Mouse (Mus musculus) neural tube, embryonic 15.5 days (tissue): ENCODE results near the gene Smim8. TPM values are rescaled to one million over a fixed set of nuclear protein-coding genes. Genes with fewer than 3 reads are reported as not detected.

Experiments used
- ATAC-seq: fragments of 200-750 bp; cut with Nextera tagmentation; 2 replicates; pipeline ENCODE4 v1.8.0; 2017; ENCODE audit warnings: mild to moderate bottlenecking, moderate TSS enrichment, moderate library complexity; ENCODE audit not compliant: low FRiP score
- H3K27ac ChIP-seq: fragments of 300-500 bp; sonication (generic); replicated peaks from 2 replicates; pipeline ENCODE4 v1.5.1; 2015; ENCODE audit warnings: mild to moderate bottlenecking, inconsistent platforms
- H3K27me3 ChIP-seq: fragments of 300-500 bp; sonication (generic); replicated peaks from 2 replicates; pipeline ENCODE4 v1.6.1; 2015; ENCODE audit warnings: inconsistent platforms
- H3K36me3 ChIP-seq: fragments of 300-500 bp; sonication (generic); 2 replicates; pipeline ENCODE4 v1.6.1; 2015; ENCODE audit warnings: inconsistent platforms
- H3K4me1 ChIP-seq: fragments of 300-500 bp; sonication (generic); 2 replicates; pipeline ENCODE4 v1.6.1; 2015; ENCODE audit warnings: inconsistent platforms
- H3K4me2 ChIP-seq: fragments of 300-500 bp; sonication (generic); 2 replicates; pipeline ENCODE4 v1.6.1; 2015; ENCODE audit warnings: inconsistent platforms, mild to moderate bottlenecking, moderate library complexity
- H3K4me3 ChIP-seq: fragments of 300-500 bp; sonication (generic); replicated peaks from 2 replicates; pipeline ENCODE4 v1.5.1; 2015; ENCODE audit warnings: mild to moderate bottlenecking, inconsistent platforms
- H3K9ac ChIP-seq: fragments of 300-500 bp; sonication (generic); replicated peaks from 2 replicates; pipeline ENCODE4 v1.6.1; 2015; ENCODE audit warnings: mild to moderate bottlenecking, inconsistent platforms
- H3K9me3 ChIP-seq: fragments of 300-500 bp; sonication (generic); replicated peaks from 2 replicates; pipeline ENCODE4 v1.6.1; 2016; ENCODE audit warnings: inconsistent platforms
- WGBS: fragments of 180-500 bp; shearing (Covaris S2); methylation state at CpG from one replicate; pipeline ENCODE4 v1.1.7; 2015; ENCODE audit warnings: mixed read lengths; 5-methylcytosine and 5-hydroxymethylcytosine counted together
- polyA plus RNA-seq: library from polyadenylated mRNA; unstranded; fragments of >200 nt; fragmentation: Nextera tagmentation; extraction: Ambion mirVana; gene quantifications from 2 replicates; pipeline ENCODE4 v1.2.1, GENCODE M21; 2015

The Smim8 gene
- polyA plus RNA-seq = 49.6 and 49.9 TPM in 2 replicates

GRCm38 (mm10) chr4:34777677-34778527, at the start of gene Smim8:
Gene Smim8 (minus strand): TSS chr4:34778423.
- peak; percentile 96 for ATAC-seq
- 6% methylated on average over 40 of the region's 40 CpGs for WGBS
- peak within 1 kb of the TSS; percentile 66 for H3K4me3 ChIP-seq
- peak within 1 kb of the TSS; percentile 68 for H3K4me2 ChIP-seq
- H3K4me1 ChIP-seq = peaks cover 7% of the 10 kb centered on the region; the same call in 1 of the 2 replicates
- H3K9me3 ChIP-seq = no peaks in the 10 kb centered on the region
- no peaks in the 10 kb centered on the region for H3K27me3 ChIP-seq
- H3K27ac ChIP-seq = peak within 1 kb of the TSS; percentile 88
- no peaks in the 10 kb centered on the region for H3K36me3 ChIP-seq
- peak within 1 kb of the TSS; percentile 59 for H3K9ac ChIP-seq

GRCm38 (mm10) chr4:34823901-34824300, 45.7 kb upstream of the Smim8 start:
- no peak overlapping the region for H3K4me2 ChIP-seq
- no peak overlapping the region for H3K4me3 ChIP-seq
- no peak overlapping the region for H3K27ac ChIP-seq
- H3K36me3 ChIP-seq = peaks cover 8% of the 10 kb centered on the region
- H3K9me3 ChIP-seq = no peaks in the 10 kb centered on the region
- 84% methylated on average over 1 of the region's 1 CpGs for WGBS
- H3K4me1 ChIP-seq = no peaks in the 10 kb centered on the region
- H3K27me3 ChIP-seq = no peaks in the 10 kb centered on the region
- no peak overlapping the region for H3K9ac ChIP-seq
- no peak for ATAC-seq

- Histone ChIP-seq H3K4me1 (no peaks in the 10 kb centered on the region), H3K4me3 (no peak overlapping the region), H3K9ac (no peak overlapping the region), H3K27me3 (no peaks in the 10 kb centered on the region), H3K36me3 (peaks cover 23% of the 10 kb centered on the region), H3K27ac (no peak overlapping the region), H3K9me3 (no peaks in the 10 kb centered on the region), H3K4me2 (no peak overlapping the region)
- no peak for ATAC-seq
- WGBS = 89% methylated on average over 4 of the region's 4 CpGs
Observed at GRCm38 (mm10) chr4:34819904-34820303, 41.7 kb upstream of the Smim8 start.

GRCm38 (mm10) chr4:34801166-34802034, 23.2 kb upstream of the Smim8 start:
- Histone ChIP-seq H3K27ac (no peak overlapping the region; the same call in 1 of the 2 replicates), H3K4me2 (no peak overlapping the region), H3K4me1 (peaks cover 2% of the 10 kb centered on the region; the same call in 1 of the 2 replicates), H3K9ac (no peak overlapping the region), H3K9me3 (no peaks in the 10 kb centered on the region), H3K36me3 (peaks cover 17% of the 10 kb centered on the region), H3K27me3 (no peaks in the 10 kb centered on the region), H3K4me3 (no peak overlapping the region)
- WGBS = 67% methylated on average over 14 of the region's 14 CpGs
- ATAC-seq = peak; percentile 70

- H3K27ac ChIP-seq = no peak overlapping the region
- no peaks in the 10 kb centered on the region for H3K9me3 ChIP-seq
- H3K4me3 ChIP-seq = no peak overlapping the region
- H3K27me3 ChIP-seq = no peaks in the 10 kb centered on the region
- ATAC-seq = no peak
- no peak overlapping the region for H3K4me2 ChIP-seq
- no peaks in the 10 kb centered on the region for H3K36me3 ChIP-seq
- WGBS = 85% methylated on average over 2 of the region's 2 CpGs
- H3K4me1 ChIP-seq = peaks cover 2% of the 10 kb centered on the region; the same call in 1 of the 2 replicates
- H3K9ac ChIP-seq = no peak overlapping the region
Observed at GRCm38 (mm10) chr4:34798005-34798404, 19.8 kb upstream of the Smim8 start.

GRCm38 (mm10) chr4:34797294-34797983, 19.2 kb upstream of the Smim8 start:
- H3K36me3 ChIP-seq = no peaks in the 10 kb centered on the region
- 84% methylated on average over 8 of the region's 8 CpGs for WGBS
- no peak overlapping the region for H3K4me3 ChIP-seq
- no peak overlapping the region for H3K27ac ChIP-seq
- H3K9me3 ChIP-seq = no peaks in the 10 kb centered on the region
- no peaks in the 10 kb centered on the region for H3K27me3 ChIP-seq
- H3K4me1 ChIP-seq = peaks cover 2% of the 10 kb centered on the region; the same call in 1 of the 2 replicates
- ATAC-seq = no peak
- H3K4me2 ChIP-seq = no peak overlapping the region
- H3K9ac ChIP-seq = no peak overlapping the region

GRCm38 (mm10) chr4:34796294-34796693, 18.1 kb upstream of the Smim8 start:
- Histone ChIP-seq H3K4me3 (no peak overlapping the region), H3K27ac (no peak overlapping the region), H3K4me2 (no peak overlapping the region), H3K4me1 (no peaks in the 10 kb centered on the region), H3K36me3 (no peaks in the 10 kb centered on the region), H3K27me3 (no peaks in the 10 kb centered on the region), H3K9me3 (no peaks in the 10 kb centered on the region), H3K9ac (no peak overlapping the region)
- WGBS = 54% methylated on average over 5 of the region's 5 CpGs
- ATAC-seq = peak; percentile 53; the same call in 1 of the 2 replicates

- no peak overlapping the region for H3K4me2 ChIP-seq
- no peak overlapping the region for H3K9ac ChIP-seq
- 93% methylated on average over 3 of the region's 3 CpGs for WGBS
- no peaks in the 10 kb centered on the region for H3K4me1 ChIP-seq
- H3K36me3 ChIP-seq = no peaks in the 10 kb centered on the region
- H3K27ac ChIP-seq = no peak overlapping the region
- H3K27me3 ChIP-seq = no peaks in the 10 kb centered on the region
- ATAC-seq = no peak
- H3K4me3 ChIP-seq = no peak overlapping the region
- H3K9me3 ChIP-seq = no peaks in the 10 kb centered on the region
Observed at GRCm38 (mm10) chr4:34786476-34786875, 8.3 kb upstream of the Smim8 start.

GRCm38 (mm10) chr4:34785646-34786045, 7.4 kb upstream of the Smim8 start:
- Histone ChIP-seq H3K36me3 (no peaks in the 10 kb centered on the region), H3K27ac (no peak overlapping the region), H3K27me3 (no peaks in the 10 kb centered on the region), H3K9ac (no peak overlapping the region), H3K4me1 (no peaks in the 10 kb centered on the region), H3K4me3 (no peak overlapping the region), H3K4me2 (no peak overlapping the region), H3K9me3 (no peaks in the 10 kb centered on the region)
- 82% methylated on average over 2 of the region's 2 CpGs for WGBS
- ATAC-seq = no peak

GRCm38 (mm10) chr4:34784865-34785264, 6.6 kb upstream of the Smim8 start:
- 64% methylated on average over 5 of the region's 5 CpGs for WGBS
- Histone ChIP-seq H3K4me3 (no peak overlapping the region), H3K27ac (no peak overlapping the region), H3K36me3 (no peaks in the 10 kb centered on the region), H3K4me1 (no peaks in the 10 kb centered on the region), H3K27me3 (no peaks in the 10 kb centered on the region), H3K9me3 (no peaks in the 10 kb centered on the region), H3K4me2 (no peak overlapping the region), H3K9ac (no peak overlapping the region)
- ATAC-seq = no peak

- H3K27ac ChIP-seq = no peak overlapping the region
- WGBS = 30% methylated on average over 4 of the region's 4 CpGs
- H3K27me3 ChIP-seq = no peaks in the 10 kb centered on the region
- no peak overlapping the region for H3K4me3 ChIP-seq
- H3K4me1 ChIP-seq = peaks cover under 1% of the 10 kb centered on the region; the same call in 1 of the 2 replicates
- no peaks in the 10 kb centered on the region for H3K36me3 ChIP-seq
- no peak overlapping the region for H3K4me2 ChIP-seq
- no peak overlapping the region for H3K9ac ChIP-seq
- no peaks in the 10 kb centered on the region for H3K9me3 ChIP-seq
- ATAC-seq = no peak
Observed at GRCm38 (mm10) chr4:34782730-34783129, 4.5 kb upstream of the Smim8 start.
